Mouse (Mus musculus) forebrain, embryonic 15.5 days (tissue): Measurements from ENCODE around the gene Brdt. TPM values are rescaled to one million over a fixed set of nuclear protein-coding genes. Genes with fewer than 3 reads are reported as not detected.
A peak's percentile ranks its signal among the peaks of the same experiment; 100 is the strongest.

Experiments used
- ATAC-seq: fragments of 200-750 bp; cut with Nextera tagmentation; replicated peaks from 2 replicates; pipeline ENCODE4 v1.8.0; 2017; ENCODE audit warnings: mild to moderate bottlenecking, moderate TSS enrichment, moderate library complexity
- H3K27ac ChIP-seq: fragments of 300-500 bp; sonication (generic); replicated peaks from 2 replicates; pipeline ENCODE4 v1.5.1; 2015; ENCODE audit warnings: mild to moderate bottlenecking, inconsistent platforms
- H3K27me3 ChIP-seq: fragments of 300-500 bp; sonication (generic); 2 replicates; pipeline ENCODE4 v1.6.1; 2015; ENCODE audit warnings: inconsistent platforms
- H3K36me3 ChIP-seq: fragments of 300-500 bp; sonication (generic); 2 replicates; pipeline ENCODE4 v1.6.1; 2015; ENCODE audit warnings: mild to moderate bottlenecking, inconsistent platforms
- H3K4me1 ChIP-seq: fragments of 300-500 bp; sonication (generic); 2 replicates; pipeline ENCODE4 v1.6.1; 2015; ENCODE audit warnings: inconsistent platforms
- H3K4me2 ChIP-seq: fragments of 300-500 bp; sonication (generic); replicated peaks from 2 replicates; pipeline ENCODE4 v1.6.1; 2015; ENCODE audit warnings: mild to moderate bottlenecking, inconsistent platforms
- H3K4me3 ChIP-seq: fragments of 300-500 bp; sonication (generic); 2 replicates; pipeline ENCODE4 v1.5.1; 2015; ENCODE audit warnings: mild to moderate bottlenecking, inconsistent platforms
- H3K9ac ChIP-seq: fragments of 300-500 bp; sonication (generic); replicated peaks from 2 replicates; pipeline ENCODE4 v1.6.1; 2015; ENCODE audit warnings: mild to moderate bottlenecking, inconsistent platforms
- H3K9me3 ChIP-seq: fragments of 300-500 bp; sonication (generic); 2 replicates; pipeline ENCODE4 v1.6.1; 2016; ENCODE audit warnings: inconsistent platforms
- WGBS: fragments of 180-500 bp; shearing (Covaris S2); methylation state at CpG from one replicate; pipeline ENCODE4 v1.1.7; 2015; ENCODE audit warnings: mixed read lengths; 5-methylcytosine and 5-hydroxymethylcytosine counted together
- polyA plus RNA-seq: library from polyadenylated mRNA; unstranded; fragments of >200 nt; fragmentation: Nextera tagmentation; extraction: Ambion mirVana; gene quantifications from 2 replicates; pipeline ENCODE4 v1.2.1, GENCODE M21; 2015

Brdt gene
- 1.6 and 1.7 TPM in 2 replicates for polyA plus RNA-seq

DNA sequence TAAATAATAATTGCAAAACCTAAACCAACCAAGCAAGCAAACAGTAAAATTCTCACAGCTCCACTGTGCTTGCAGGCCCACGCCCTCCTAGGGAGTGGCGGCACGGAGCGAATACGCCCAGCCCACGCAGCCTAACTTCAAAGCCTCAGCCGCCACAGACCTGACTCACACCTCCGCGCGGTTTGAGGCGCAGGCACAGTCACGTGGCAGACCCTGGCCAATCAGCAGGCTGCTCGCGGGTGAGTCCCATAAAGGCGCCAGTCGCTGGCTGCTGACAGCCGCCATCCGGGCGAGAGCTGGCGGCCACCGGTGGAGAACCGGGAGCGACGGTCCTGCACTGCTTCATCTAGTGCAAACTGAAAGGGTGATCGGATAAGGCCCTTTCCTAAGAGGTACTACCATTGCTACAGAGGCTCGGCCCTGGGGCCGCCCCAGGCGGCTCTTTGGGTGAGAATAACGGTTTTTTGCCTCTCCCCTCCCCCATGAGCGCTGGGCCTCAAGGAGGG lies at the start of gene Brdt:
Gene Brdt (plus strand): TSS at position 244 of the 506 bp plus-strand sequence.
- ATAC-seq = no peak
- H3K9ac ChIP-seq = no peak within 1 kb of the TSS
- no peak within 1 kb of the TSS for H3K27ac ChIP-seq
- no peak within 1 kb of the TSS for H3K4me3 ChIP-seq
- no peak within 1 kb of the TSS for H3K4me2 ChIP-seq
- 93% methylated on average over 27 of the region's 30 CpGs for WGBS
- H3K36me3 ChIP-seq = no peaks in the 10 kb centered on the region
- H3K4me1 ChIP-seq = no peaks in the 10 kb centered on the region
- H3K27me3 ChIP-seq = no peaks in the 10 kb centered on the region
- no peaks in the 10 kb centered on the region for H3K9me3 ChIP-seq

DNA sequence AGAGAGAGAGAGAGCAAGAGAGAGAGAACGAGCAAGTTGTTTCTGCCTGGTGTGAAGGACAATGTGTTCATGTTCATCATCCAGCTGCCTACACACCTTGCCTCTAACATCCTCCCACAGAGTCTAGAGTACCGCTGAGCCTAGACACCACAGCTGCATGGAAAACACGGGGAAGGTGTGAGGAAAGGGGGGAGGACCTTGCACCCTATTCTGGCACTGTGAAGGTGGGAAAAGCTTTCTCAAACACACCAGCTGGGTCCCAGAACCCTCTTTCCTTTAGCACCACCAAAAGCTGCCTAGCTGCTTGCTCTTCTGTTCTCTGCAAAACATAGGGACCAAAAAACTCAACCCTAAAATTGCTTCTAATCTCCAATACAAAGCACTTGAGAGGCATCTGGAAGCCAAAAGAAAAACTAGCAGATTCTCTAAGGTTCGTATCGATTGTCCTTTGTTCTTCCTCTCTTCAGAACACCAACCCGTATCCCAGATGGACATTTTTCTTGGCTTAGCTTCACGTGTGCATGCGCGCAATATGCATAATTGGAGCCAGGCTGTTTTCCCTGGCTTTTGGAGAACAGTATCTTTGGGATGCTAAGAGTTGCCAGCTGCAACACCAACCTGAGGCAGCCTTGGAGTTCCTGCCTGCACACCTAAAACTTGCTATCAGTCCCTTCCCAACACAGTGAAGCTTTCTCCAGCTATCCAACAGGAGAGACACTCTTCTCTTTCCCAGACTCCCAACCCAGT lies 48.2 kb upstream of the Brdt start:
- Histone ChIP-seq H3K27me3 (peaks cover 21% of the 10 kb centered on the region; the same call in 1 of the 2 replicates), H3K9ac (no peak overlapping the region), H3K36me3 (no peaks in the 10 kb centered on the region), H3K9me3 (no peaks in the 10 kb centered on the region), H3K4me3 (no peak overlapping the region), H3K27ac (no peak overlapping the region), H3K4me2 (no peak overlapping the region), H3K4me1 (no peaks in the 10 kb centered on the region)
- no peak for ATAC-seq
- 69% methylated on average over 9 of the region's 9 CpGs for WGBS

DNA sequence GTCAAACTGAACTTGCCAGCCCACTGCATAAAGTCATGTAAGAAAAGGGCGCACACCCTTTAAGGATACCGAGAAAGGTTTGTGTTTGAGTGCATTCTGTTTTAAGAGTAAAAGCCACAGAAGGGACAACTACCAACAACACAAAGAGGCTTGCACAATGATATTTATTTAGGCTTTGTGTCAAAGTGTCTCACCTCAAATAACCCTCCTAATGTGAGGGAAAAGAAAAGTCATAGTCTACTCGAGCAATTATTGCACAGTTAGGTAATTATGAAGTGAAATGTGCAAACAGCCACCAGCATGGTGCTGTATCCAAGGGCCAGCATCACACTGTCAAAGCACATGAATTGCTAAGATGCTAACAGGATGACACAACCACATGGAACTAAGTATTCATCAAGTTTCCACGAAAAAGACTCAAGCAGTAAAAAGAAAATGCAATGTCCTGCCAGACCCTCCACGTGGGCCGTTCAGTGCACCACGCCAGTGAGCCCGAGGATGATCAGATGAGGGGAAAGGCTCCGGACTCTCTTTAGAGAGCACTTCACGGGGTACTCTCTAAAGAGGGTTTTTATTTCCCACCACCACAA lies 46.9 kb upstream of the Brdt start:
- no peak overlapping the region for H3K9ac ChIP-seq
- no peaks in the 10 kb centered on the region for H3K36me3 ChIP-seq
- no peaks in the 10 kb centered on the region for H3K9me3 ChIP-seq
- peaks cover 31% of the 10 kb centered on the region for H3K27me3 ChIP-seq
- H3K4me1 ChIP-seq = peaks cover 8% of the 10 kb centered on the region
- no peak overlapping the region for H3K4me3 ChIP-seq
- 75% methylated on average over 10 of the region's 10 CpGs for WGBS
- no peak for ATAC-seq
- no peak overlapping the region for H3K27ac ChIP-seq
- no peak overlapping the region for H3K4me2 ChIP-seq

DNA sequence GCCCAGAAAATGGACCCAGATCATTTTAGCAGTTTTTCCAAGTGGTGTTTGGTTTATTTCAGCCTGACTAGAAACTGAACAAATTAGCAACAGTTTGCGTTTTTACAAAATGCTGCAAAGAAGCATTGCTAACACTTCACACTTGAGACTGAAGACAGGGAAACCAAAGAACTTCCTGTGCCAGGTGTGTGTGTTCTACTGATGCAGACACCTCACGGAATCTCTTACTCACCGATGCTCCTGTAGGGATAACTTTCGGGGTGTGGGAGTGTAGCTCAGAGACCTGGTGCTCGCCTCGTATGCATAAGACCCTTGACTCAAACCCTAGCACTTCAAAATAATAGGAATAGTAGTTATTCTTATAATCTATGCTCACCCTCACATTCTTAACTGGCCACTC lies 45.4 kb upstream of the Brdt start:
- WGBS = 89% methylated on average over 6 of the region's 6 CpGs
- Histone ChIP-seq H3K4me1 (peaks cover 13% of the 10 kb centered on the region), H3K9ac (no peak overlapping the region), H3K27me3 (peaks cover 38% of the 10 kb centered on the region), H3K4me3 (no peak overlapping the region), H3K36me3 (no peaks in the 10 kb centered on the region), H3K9me3 (no peaks in the 10 kb centered on the region), H3K4me2 (no peak overlapping the region), H3K27ac (no peak overlapping the region)
- ATAC-seq = no peak

- H3K4me3 ChIP-seq = no peak overlapping the region
- H3K4me2 ChIP-seq = no peak overlapping the region
Measured at GRCm38 (mm10) chr5:107287254-107287907, 43.6 kb upstream of the Brdt start.

GRCm38 (mm10) chr5:107287908-107288267 lies 43.1 kb upstream of the Brdt start:
- H3K4me1 ChIP-seq = peaks cover 13% of the 10 kb centered on the region
- H3K27ac ChIP-seq = no peak overlapping the region
- peaks cover 50% of the 10 kb centered on the region for H3K27me3 ChIP-seq
- H3K9ac ChIP-seq = no peak overlapping the region
- no peaks in the 10 kb centered on the region for H3K36me3 ChIP-seq
- no peaks in the 10 kb centered on the region for H3K9me3 ChIP-seq
- 0 out of 2 replicates have a peak overlapping the region, but pooled peaks have one; percentile 98 for H3K4me2 ChIP-seq
- WGBS = 50% methylated on average over 5 of the region's 5 CpGs
- ATAC-seq = no peak
- peak overlapping the region; percentile 66; the same call in 1 of the 2 replicates for H3K4me3 ChIP-seq

More at GRCm38 (mm10) chr5:107287254-107287907, 43.6 kb upstream of the Brdt start:
- Histone ChIP-seq H3K4me1 (peaks cover 13% of the 10 kb centered on the region), H3K9me3 (no peaks in the 10 kb centered on the region), H3K9ac (no peak overlapping the region), H3K27me3 (peaks cover 50% of the 10 kb centered on the region), H3K36me3 (no peaks in the 10 kb centered on the region), H3K27ac (no peak overlapping the region)
- ATAC-seq = no peak
- 30% methylated on average over 6 of the region's 6 CpGs for WGBS

- peaks cover 50% of the 10 kb centered on the region for H3K27me3 ChIP-seq
- ATAC-seq = no peak; the same call in 1 of the 2 replicates
- H3K9ac ChIP-seq = peak overlapping the region; percentile 54
- H3K4me1 ChIP-seq = peaks cover 13% of the 10 kb centered on the region
- H3K4me3 ChIP-seq = peak overlapping the region; percentile 66
- H3K36me3 ChIP-seq = no peaks in the 10 kb centered on the region
- peak overlapping the region; percentile 20; the same call in 1 of the 2 replicates for H3K27ac ChIP-seq
- H3K4me2 ChIP-seq = peak overlapping the region; percentile 98
- H3K9me3 ChIP-seq = no peaks in the 10 kb centered on the region
- whole genome bisulfite sequencing = under 1% methylated on average over 62 of the region's 62 CpGs
Measured at GRCm38 (mm10) chr5:107288427-107289233, 42.3 kb upstream of the Brdt start.

- WGBS = under 1% methylated on average over 54 of the region's 54 CpGs
- Histone ChIP-seq H3K4me1 (peaks cover 13% of the 10 kb centered on the region), H3K27me3 (peaks cover 50% of the 10 kb centered on the region), H3K4me3 (peak within 1 kb of the TSS; percentile 66), H3K4me2 (peak within 1 kb of the TSS; percentile 98), H3K9me3 (no peaks in the 10 kb centered on the region), H3K27ac (peak within 1 kb of the TSS; percentile 20; the same call in 1 of the 2 replicates), H3K36me3 (no peaks in the 10 kb centered on the region), H3K9ac (peak within 1 kb of the TSS; percentile 54)
- ATAC-seq = peak; percentile 92
Measured at GRCm38 (mm10) chr5:107289234-107289764, 41.7 kb upstream of the Brdt start, which contains the start of gene Tgfbr3. Gene Tgfbr3, minus strand, starts transcription at chr5:107289629.

DNA sequence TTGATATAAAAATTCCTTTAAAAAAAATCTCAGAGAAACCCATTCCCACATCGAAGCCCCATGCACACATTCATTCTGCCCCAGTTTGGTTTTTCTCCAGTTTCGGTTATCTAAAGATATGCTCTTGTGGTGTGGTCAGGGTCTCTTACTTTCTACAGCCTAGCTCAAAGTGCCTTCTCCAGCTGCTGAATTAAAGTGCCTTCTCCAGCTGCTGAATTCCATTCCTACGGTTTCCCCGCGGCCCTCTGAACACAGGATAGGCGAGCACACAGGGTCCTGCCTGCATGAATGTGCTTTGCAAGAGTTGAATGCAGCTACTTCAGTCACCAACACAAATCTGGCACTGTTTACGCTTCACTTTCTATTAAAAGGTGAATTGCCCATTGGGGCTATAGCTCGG lies 41.0 kb upstream of the Brdt start:
- Histone ChIP-seq H3K4me1 (peaks cover 13% of the 10 kb centered on the region), H3K36me3 (no peaks in the 10 kb centered on the region), H3K9me3 (no peaks in the 10 kb centered on the region), H3K9ac (no peak overlapping the region), H3K4me3 (peak overlapping the region; percentile 66), H3K27ac (no peak overlapping the region), H3K27me3 (peaks cover 47% of the 10 kb centered on the region), H3K4me2 (peak overlapping the region; percentile 98)
- no peak for ATAC-seq
- 36% methylated on average over 8 of the region's 8 CpGs for WGBS

GRCm38 (mm10) chr5:107294041-107294440 lies 36.9 kb upstream of the Brdt start:
- WGBS = 80% methylated on average over 4 of the region's 4 CpGs
- H3K4me2 ChIP-seq = no peak overlapping the region
- no peak for ATAC-seq

More at GRCm38 (mm10) chr5:107294041-107294440, 36.9 kb upstream of the Brdt start:
- no peak overlapping the region for H3K27ac ChIP-seq
- peaks cover 19% of the 10 kb centered on the region; the same call in 1 of the 2 replicates for H3K27me3 ChIP-seq
- H3K9me3 ChIP-seq = no peaks in the 10 kb centered on the region
- no peak overlapping the region for H3K4me3 ChIP-seq
- peaks cover 11% of the 10 kb centered on the region for H3K4me1 ChIP-seq
- H3K36me3 ChIP-seq = no peaks in the 10 kb centered on the region
- H3K9ac ChIP-seq = no peak overlapping the region
